Mouse (Mus musculus) myocyte (in vitro differentiated cells): ENCODE data around the gene Tspan15. TPM values are rescaled to one million over a fixed set of nuclear protein-coding genes. Genes with fewer than 3 reads are reported as not detected.

Experiments used
- H3K27me3 ChIP-seq: one replicate; pipeline ENCODE4 v1.6.1; 2011; ENCODE audit not compliant: control insufficient read depth, insufficient read depth, insufficient read length
- H3K36me3 ChIP-seq: one replicate; pipeline ENCODE4 v1.6.1; 2011; ENCODE audit not compliant: control insufficient read depth, insufficient read depth
- H3K4me2 ChIP-seq: one replicate; pipeline ENCODE4 v1.6.1; 2011; ENCODE audit warnings: low read depth, control low read depth
- H3K4me3 ChIP-seq: one replicate; pipeline ENCODE4 v1.5.1; 2011; ENCODE audit warnings: mild to moderate bottlenecking, control low read depth, moderate library complexity
- H3K79me2 ChIP-seq: one replicate; pipeline ENCODE4 v1.6.1; 2011; ENCODE audit not compliant: control insufficient read depth, insufficient read depth
- H3ac ChIP-seq: one replicate; pipeline ENCODE4 v1.6.1; 2011; ENCODE audit not compliant: control insufficient read depth, insufficient read length
- CEBPB ChIP-seq: IDR thresholded peaks from 2 replicates; pipeline ENCODE4 v1.6.1; 2011; ENCODE audit warnings: mild to moderate bottlenecking, moderate library complexity; ENCODE audit not compliant: poor library complexity, insufficient read depth, severe bottlenecking
- E2F4 ChIP-seq: IDR thresholded peaks from one replicate; pipeline ENCODE4 v1.6.1; 2011; ENCODE audit warnings: mild to moderate bottlenecking, control low read depth, moderate library complexity; ENCODE audit not compliant: insufficient read depth
- MAX ChIP-seq: IDR thresholded peaks from one replicate; pipeline ENCODE4 v1.6.1; 2011; ENCODE audit warnings: low read depth, mild to moderate bottlenecking, control low read depth
- MYOD1 ChIP-seq, 3 experiments: IDR thresholded peaks; one replicate each; pipeline ENCODE4 v1.6.1; 2011; ENCODE audit warnings: control low read depth in 2 of 3, low read depth in 2 of 3, mild to moderate bottlenecking in 2 of 3, moderate library complexity in 1 of 3; ENCODE audit not compliant: insufficient read length in 2 of 3, control insufficient read depth in 1 of 3
- MYOG ChIP-seq, 3 experiments: IDR thresholded peaks; one replicate each; pipeline ENCODE4 v1.6.1; 2011; ENCODE audit warnings: control low read depth in 2 of 3, low read depth in 2 of 3, mild to moderate bottlenecking in 2 of 3; ENCODE audit not compliant: insufficient read length in 2 of 3, control insufficient read depth in 1 of 3, insufficient read depth in 1 of 3
- POLR2A ChIP-seq: IDR thresholded peaks from one replicate; pipeline ENCODE4 v1.6.1; 2011; ENCODE audit warnings: low read depth, mild to moderate bottlenecking, control low read depth, moderate library complexity; ENCODE audit not compliant: insufficient read length
- POLR2AphosphoS2 ChIP-seq: IDR thresholded peaks from one replicate; pipeline ENCODE4 v1.6.1; 2011; ENCODE audit warnings: low read depth, control low read depth; ENCODE audit not compliant: insufficient read length
- REST ChIP-seq: IDR thresholded peaks from one replicate; pipeline ENCODE4 v1.6.1; 2011; ENCODE audit warnings: mild to moderate bottlenecking, control low read depth, moderate library complexity; ENCODE audit not compliant: insufficient read depth, insufficient read length
- SRF ChIP-seq: IDR thresholded peaks from one replicate; pipeline ENCODE4 v1.6.1; 2011; ENCODE audit warnings: low read depth; ENCODE audit not compliant: control insufficient read depth, insufficient read length
- TCF12 ChIP-seq: IDR thresholded peaks from one replicate; pipeline ENCODE4 v1.6.1; 2011; ENCODE audit warnings: mild to moderate bottlenecking, control low read depth; ENCODE audit not compliant: poor library complexity, insufficient read depth, severe bottlenecking
- TCF3 ChIP-seq: IDR thresholded peaks from one replicate; pipeline ENCODE4 v1.6.1; 2011; ENCODE audit warnings: low read depth, control low read depth; ENCODE audit not compliant: insufficient read length
- polyA plus RNA-seq: library from polyadenylated mRNA; unstranded; fragments of >200 nt; fragmentation: generic; extraction: Trizol; gene quantifications from one replicate; pipeline ENCODE4 v1.2.1, GENCODE M21; 2012; ENCODE audit warnings: missing spikeins

The Tspan15 gene
- polyA plus RNA-seq, 1 experiment: 18.7 TPM

GRCm38 (mm10) chr10:62220732-62221514 lies 10.1 kb downstream of the Tspan15 start:
- Histone ChIP-seq H3K4me2 (no peak overlapping the region), H3ac (no peak overlapping the region), H3K4me3 (no peak overlapping the region), H3K36me3 (no peaks in the 10 kb centered on the region), H3K79me2 (no peaks in the 10 kb centered on the region), H3K27me3 (no peaks in the 10 kb centered on the region)
- TF ChIP-seq TCF3 (no peak), POLR2A (no peak), POLR2AphosphoS2 (no peak), MYOD1 (IDR thresholded peaks at IDR 0.05; ENCODE audit: control insufficient read depth in 1 of 3, insufficient read length in 2 of 3, low read depth in 2 of 3) (peak in 1 of 3 experiments; percentile 19), SRF (no peak)

GRCm38 (mm10) chr10:62218789-62219172 lies 12.3 kb downstream of the Tspan15 start:
- Histone ChIP-seq H3K36me3 (no peaks in the 10 kb centered on the region), H3ac (no peak overlapping the region), H3K4me2 (no peak overlapping the region), H3K4me3 (no peak overlapping the region), H3K79me2 (no peaks in the 10 kb centered on the region), H3K27me3 (no peaks in the 10 kb centered on the region)
- TF ChIP-seq MAX (no peak), TCF3 (no peak), MYOG (IDR thresholded peaks at IDR 0.05; ENCODE audit: control insufficient read depth in 1 of 3, insufficient read depth in 1 of 3, insufficient read length in 2 of 3, low read depth in 2 of 3) (peak in 1 of 3 experiments; percentile 23), REST (no peak), POLR2A (no peak), E2F4 (no peak), MYOD1 (IDR thresholded peaks at IDR 0.05; ENCODE audit: control insufficient read depth in 1 of 3, insufficient read length in 2 of 3, low read depth in 2 of 3) (no peak)

GRCm38 (mm10) chr10:62218044-62218788 lies 12.8 kb downstream of the Tspan15 start:
- H3K27me3 ChIP-seq: no peaks in the 10 kb centered on the region
- no peaks in the 10 kb centered on the region for H3K79me2 ChIP-seq
- H3K36me3 ChIP-seq: no peaks in the 10 kb centered on the region
- no peak overlapping the region for H3K4me3 ChIP-seq
- no peak overlapping the region for H3K4me2 ChIP-seq
- no peak for TF ChIP-seq TCF3
- TF ChIP-seq MYOG (IDR thresholded peaks at IDR 0.05; ENCODE audit: control insufficient read depth in 1 of 3, insufficient read depth in 1 of 3, insufficient read length in 2 of 3, low read depth in 2 of 3): peak in 1 of 3 experiments; percentile 72
- no peak for TF ChIP-seq CEBPB
- H3ac ChIP-seq: no peak overlapping the region

- Histone ChIP-seq H3K36me3 (no peaks in the 10 kb centered on the region), H3ac (no peak overlapping the region), H3K4me3 (no peak overlapping the region), H3K79me2 (no peaks in the 10 kb centered on the region), H3K4me2 (no peak overlapping the region), H3K27me3 (no peaks in the 10 kb centered on the region)
- TF ChIP-seq POLR2AphosphoS2 (no peak), MYOD1 (IDR thresholded peaks at IDR 0.05; ENCODE audit: control insufficient read depth in 1 of 3, insufficient read length in 2 of 3, low read depth in 2 of 3) (peak in 1 of 3 experiments; percentile 33), MYOG (IDR thresholded peaks at IDR 0.05; ENCODE audit: control insufficient read depth in 1 of 3, insufficient read depth in 1 of 3, insufficient read length in 2 of 3, low read depth in 2 of 3) (peak in 1 of 3 experiments; percentile 72)
Measured at GRCm38 (mm10) chr10:62217196-62217595, 13.9 kb downstream of the Tspan15 start.

- no peaks in the 10 kb centered on the region for H3K79me2 ChIP-seq
- H3K36me3 ChIP-seq: no peaks in the 10 kb centered on the region
- H3K4me3 ChIP-seq: no peak overlapping the region
- no peaks in the 10 kb centered on the region for H3K27me3 ChIP-seq
- no peak overlapping the region for H3K4me2 ChIP-seq
- TF ChIP-seq TCF12: peak; percentile 85
- no peak for TF ChIP-seq E2F4
- peak; percentile 25 to 97 (median 75) for TF ChIP-seq MYOD1 (IDR thresholded peaks at IDR 0.05; ENCODE audit: control insufficient read depth in 1 of 3, insufficient read length in 2 of 3, low read depth in 2 of 3)
- peak; percentile 61 to 97 (median 86) for TF ChIP-seq MYOG (IDR thresholded peaks at IDR 0.05; ENCODE audit: control insufficient read depth in 1 of 3, insufficient read depth in 1 of 3, insufficient read length in 2 of 3, low read depth in 2 of 3)
- TF ChIP-seq TCF3: peak; percentile 79
- no peak overlapping the region for H3ac ChIP-seq
Measured at GRCm38 (mm10) chr10:62216595-62216994, 14.5 kb downstream of the Tspan15 start.
